Mouse (Mus musculus) stomach, embryonic 16.5 days (tissue): ENCODE data around the gene Gna13. TPM values are rescaled to one million over a fixed set of nuclear protein-coding genes. Genes with fewer than 3 reads are reported as not detected.

Source experiments
- ATAC-seq: fragments of 200-750 bp; cut with Nextera tagmentation; 2 replicates; pipeline ENCODE4 v1.8.0; 2017; ENCODE audit warnings: moderate number of reproducible peaks, moderate TSS enrichment; ENCODE audit not compliant: insufficient read depth, low FRiP score
- H3K27ac ChIP-seq: fragments of 300-500 bp; sonication (generic); 2 replicates; pipeline ENCODE4 v1.5.1; 2014; ENCODE audit warnings: low read length
- H3K27me3 ChIP-seq: fragments of 300-500 bp; sonication (generic); 2 replicates; pipeline ENCODE4 v1.6.1; 2014; ENCODE audit warnings: low read length, control low read depth, mixed read lengths; ENCODE audit not compliant: control insufficient read depth, insufficient read depth
- H3K36me3 ChIP-seq: fragments of 300-500 bp; sonication (generic); 2 replicates; pipeline ENCODE4 v1.6.1; 2014; ENCODE audit warnings: low read length; ENCODE audit not compliant: control insufficient read depth, insufficient read depth
- H3K4me1 ChIP-seq: fragments of 300-500 bp; sonication (generic); 2 replicates; pipeline ENCODE4 v1.6.1; 2014; ENCODE audit warnings: low read length, control low read depth, mixed read lengths; ENCODE audit not compliant: control insufficient read depth, insufficient read depth
- H3K4me2 ChIP-seq: fragments of 300-500 bp; sonication (generic); 2 replicates; pipeline ENCODE4 v1.6.1; 2014; ENCODE audit warnings: low read depth, low read length, mixed read lengths
- H3K4me3 ChIP-seq: fragments of 300-500 bp; sonication (generic); replicated peaks from 2 replicates; pipeline ENCODE4 v1.5.1; 2014; ENCODE audit warnings: mild to moderate bottlenecking, low read length
- H3K9ac ChIP-seq: fragments of 300-500 bp; sonication (generic); 2 replicates; pipeline ENCODE4 v1.6.1; 2014; ENCODE audit warnings: low read length
- H3K9me3 ChIP-seq: fragments of 300-500 bp; sonication (generic); replicated peaks from 2 replicates; pipeline ENCODE4 v1.6.1; 2016; ENCODE audit warnings: low read length, control low read depth; ENCODE audit not compliant: control insufficient read depth
- WGBS: fragments of 180-500 bp; shearing (Covaris S2); extraction: QIAGEN DNeasy Blood & Tissue Kit; methylation state at CpG from one replicate; pipeline ENCODE4 v1.1.7; 2014; 5-methylcytosine and 5-hydroxymethylcytosine counted together
- polyA plus RNA-seq: library from polyadenylated mRNA; unstranded; fragments of >200 nt; fragmentation: Nextera tagmentation; extraction: Ambion mirVana; gene quantifications from 2 replicates; pipeline ENCODE4 v1.2.1, GENCODE M21; 2015

The Gna13 gene
- polyA plus RNA-seq, 1 experiment from 2014 or later = 28.8 TPM

- WGBS = 52% methylated on average over 10 of the region's 10 CpGs
- Histone ChIP-seq H3K9me3 (no peaks in the 10 kb centered on the region), H3K27ac (no peak overlapping the region), H3K4me1 (peaks cover 27% of the 10 kb centered on the region), H3K4me3 (no peak overlapping the region), H3K36me3 (no peaks in the 10 kb centered on the region), H3K4me2 (no peak overlapping the region), H3K27me3 (no peaks in the 10 kb centered on the region), H3K9ac (no peak overlapping the region)
- ATAC-seq = no peak
Observed at GRCm38 (mm10) chr11:109377477-109377876, 14.8 kb downstream of the Gna13 start.

- no peak for ATAC-seq
- 50% methylated on average over 7 of the region's 7 CpGs for WGBS
Observed at GRCm38 (mm10) chr11:109378051-109378450, 15.4 kb downstream of the Gna13 start.

GRCm38 (mm10) chr11:109380662-109381061, 18.0 kb downstream of the Gna13 start:
- Histone ChIP-seq H3K27ac (no peak overlapping the region), H3K36me3 (no peaks in the 10 kb centered on the region), H3K4me3 (no peak overlapping the region), H3K9me3 (no peaks in the 10 kb centered on the region), H3K4me2 (no peak overlapping the region), H3K27me3 (no peaks in the 10 kb centered on the region), H3K4me1 (peaks cover 25% of the 10 kb centered on the region), H3K9ac (no peak overlapping the region)
- ATAC-seq = no peak
- 64% methylated on average over 5 of the region's 5 CpGs for WGBS

More at GRCm38 (mm10) chr11:109378051-109378450, 15.4 kb downstream of the Gna13 start:
- Histone ChIP-seq H3K27ac (no peak overlapping the region), H3K36me3 (no peaks in the 10 kb centered on the region), H3K9ac (no peak overlapping the region), H3K4me2 (no peak overlapping the region), H3K9me3 (no peaks in the 10 kb centered on the region), H3K4me3 (no peak overlapping the region), H3K4me1 (peaks cover 27% of the 10 kb centered on the region), H3K27me3 (no peaks in the 10 kb centered on the region)

GRCm38 (mm10) chr11:109385296-109385695, 22.7 kb downstream of the Gna13 start:
- Histone ChIP-seq H3K27ac (no peak overlapping the region), H3K9me3 (no peaks in the 10 kb centered on the region), H3K4me2 (no peak overlapping the region), H3K36me3 (no peaks in the 10 kb centered on the region), H3K4me3 (no peak overlapping the region), H3K9ac (no peak overlapping the region), H3K4me1 (peaks cover 8% of the 10 kb centered on the region), H3K27me3 (no peaks in the 10 kb centered on the region)
- 88% methylated on average over 8 of the region's 8 CpGs for WGBS
- ATAC-seq = no peak

GRCm38 (mm10) chr11:109389046-109389445, 26.4 kb downstream of the Gna13 start:
- Histone ChIP-seq H3K36me3 (no peaks in the 10 kb centered on the region), H3K27ac (no peak overlapping the region), H3K4me2 (no peak overlapping the region), H3K4me3 (no peak overlapping the region), H3K9ac (no peak overlapping the region), H3K9me3 (no peaks in the 10 kb centered on the region), H3K27me3 (no peaks in the 10 kb centered on the region), H3K4me1 (peaks cover 8% of the 10 kb centered on the region)
- 60% methylated on average over 5 of the region's 5 CpGs for WGBS
- ATAC-seq = no peak

GRCm38 (mm10) chr11:109391200-109391599, 28.6 kb downstream of the Gna13 start:
- Histone ChIP-seq H3K9me3 (no peaks in the 10 kb centered on the region), H3K27me3 (no peaks in the 10 kb centered on the region), H3K4me3 (no peak overlapping the region), H3K36me3 (peaks cover under 1% of the 10 kb centered on the region; the same call in 1 of the 2 replicates), H3K9ac (no peak overlapping the region), H3K4me1 (peaks cover 8% of the 10 kb centered on the region), H3K4me2 (no peak overlapping the region), H3K27ac (no peak overlapping the region)
- no peak for ATAC-seq
- 87% methylated on average over 7 of the region's 7 CpGs for WGBS

GRCm38 (mm10) chr11:109391760-109392159, 29.1 kb downstream of the Gna13 start:
- H3K9me3 ChIP-seq = no peaks in the 10 kb centered on the region
- WGBS = 62% methylated on average over 7 of the region's 7 CpGs
- no peak for ATAC-seq

GRCm38 (mm10) chr11:109392601-109393000, 30.0 kb downstream of the Gna13 start:
- no peak overlapping the region for H3K4me2 ChIP-seq
- H3K4me1 ChIP-seq = peaks cover 8% of the 10 kb centered on the region
- no peak for ATAC-seq
- no peak overlapping the region for H3K4me3 ChIP-seq
- no peaks in the 10 kb centered on the region for H3K27me3 ChIP-seq
- no peak overlapping the region for H3K27ac ChIP-seq
- H3K36me3 ChIP-seq = peaks cover 3% of the 10 kb centered on the region; the same call in 1 of the 2 replicates
- H3K9me3 ChIP-seq = no peaks in the 10 kb centered on the region
- 74% methylated on average over 9 of the region's 9 CpGs for WGBS
- H3K9ac ChIP-seq = no peak overlapping the region

More at GRCm38 (mm10) chr11:109391760-109392159, 29.1 kb downstream of the Gna13 start:
- Histone ChIP-seq H3K9ac (no peak overlapping the region), H3K4me1 (peaks cover 8% of the 10 kb centered on the region), H3K36me3 (peaks cover 3% of the 10 kb centered on the region; the same call in 1 of the 2 replicates), H3K27ac (no peak overlapping the region), H3K4me3 (no peak overlapping the region), H3K4me2 (no peak overlapping the region), H3K27me3 (no peaks in the 10 kb centered on the region)

GRCm38 (mm10) chr11:109394758-109395157, 32.1 kb downstream of the Gna13 start:
- WGBS = 89% methylated on average over 9 of the region's 9 CpGs
- Histone ChIP-seq H3K9ac (no peak overlapping the region), H3K9me3 (no peaks in the 10 kb centered on the region), H3K36me3 (peaks cover 3% of the 10 kb centered on the region; the same call in 1 of the 2 replicates), H3K27ac (no peak overlapping the region), H3K4me2 (no peak overlapping the region), H3K4me3 (no peak overlapping the region), H3K27me3 (no peaks in the 10 kb centered on the region), H3K4me1 (no peaks in the 10 kb centered on the region)
- ATAC-seq = no peak
